Mouse (Mus musculus) spleen, postnatal 0 days (tissue): Measurements from ENCODE around the gene Ddx39b. TPM values are rescaled to one million over a fixed set of nuclear protein-coding genes. Genes with fewer than 3 reads are reported as not detected.

Source experiments
- polyA plus RNA-seq: library from polyadenylated mRNA; unstranded; fragments of >200 nt; fragmentation: Nextera tagmentation; extraction: Ambion mirVana; gene quantifications from 2 replicates; pipeline ENCODE4 v1.2.1, GENCODE M21; 2015

The Ddx39b gene
- 195 TPM in 2 replicates for polyA plus RNA-seq

GRCm38 (mm10) chr17:35241305-35242014, at the start of gene Ddx39b:
Ddx39b (plus strand) TSS chr17:35241746.

DNA sequence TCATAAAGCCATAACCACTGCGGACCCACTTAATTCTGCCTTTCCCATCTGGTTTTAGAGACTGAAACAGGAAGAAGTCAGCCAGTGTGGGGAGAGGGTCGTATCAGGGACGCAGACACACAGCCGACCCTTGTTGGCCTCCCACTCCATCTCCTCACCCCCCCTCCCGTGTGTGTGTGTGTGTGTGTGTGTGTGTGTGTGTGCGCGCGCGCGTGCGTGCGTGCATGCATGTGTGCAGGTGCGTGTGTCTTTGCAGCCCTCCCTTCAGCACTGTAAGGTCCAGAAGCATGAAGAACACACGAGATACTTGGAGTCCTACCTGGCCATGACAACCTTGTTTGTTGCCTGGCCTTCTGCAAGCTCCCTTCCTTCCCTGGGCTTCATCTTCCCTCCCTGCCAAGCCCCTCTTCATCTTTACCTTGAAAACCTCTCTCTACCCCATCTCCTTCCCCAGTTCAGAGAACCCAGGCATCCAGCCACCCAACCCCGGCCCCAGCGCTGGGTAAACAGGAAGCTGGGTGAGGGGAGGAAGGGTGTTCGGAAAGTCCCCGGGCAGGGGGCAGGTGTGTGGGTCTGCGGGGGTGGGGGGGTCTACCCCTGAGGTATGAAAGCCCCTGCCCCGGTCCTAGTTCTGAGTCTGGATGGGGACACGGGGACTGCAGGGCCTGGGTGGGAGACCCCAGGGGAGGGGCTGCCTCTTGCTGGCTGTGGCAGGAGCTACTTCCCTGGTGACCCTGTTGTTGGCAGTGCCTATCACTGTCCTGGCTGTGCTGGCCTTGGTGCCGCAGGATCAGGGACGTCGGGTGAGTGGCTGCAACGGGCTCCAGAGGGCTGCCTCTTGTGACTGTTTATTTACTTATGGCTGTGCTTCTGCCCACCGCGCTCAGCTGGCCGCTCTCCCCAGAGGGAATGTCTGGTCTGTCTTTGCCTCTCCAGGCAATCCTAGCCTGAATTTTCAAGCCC, 47.4 kb upstream of the Ddx39b start, which contains the start of gene Ltb:
Gene Ltb (plus strand): TSS at position 559 of the 963 bp plus-strand sequence.

DNA sequence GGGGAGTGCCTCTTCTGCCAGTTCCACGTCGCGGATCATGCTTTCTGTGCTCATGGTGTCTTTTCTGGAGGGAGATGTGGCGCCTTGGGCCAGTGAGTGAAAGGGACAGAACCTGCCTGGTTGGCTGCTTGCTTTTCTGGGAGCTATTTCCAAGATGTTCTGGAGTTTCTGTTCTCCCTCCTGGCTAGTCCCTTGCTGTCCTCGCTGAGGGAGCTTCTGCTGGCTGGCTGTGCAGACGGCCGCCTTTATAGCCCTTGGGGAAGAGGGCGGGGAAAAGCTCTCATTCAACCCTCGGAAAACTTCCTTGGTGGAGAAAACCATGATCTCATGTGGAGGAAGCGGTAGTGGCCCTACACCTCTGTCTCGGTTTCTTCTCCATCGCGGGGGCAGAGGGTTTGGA, 39.8 kb upstream of the Ddx39b start, which contains the start of gene Tnf:
Gene Tnf (minus strand): TSS at position 221 of the 400 bp plus-strand sequence.

GRCm38 (mm10) chr17:35204494-35205379, 36.8 kb upstream of the Ddx39b start, which contains the start of gene Lta:
Lta (minus strand) TSS chr17:35205351.

GRCm38 (mm10) chr17:35220156-35220952, 21.2 kb upstream of the Ddx39b start, which contains the start of gene Gm16181:
Gm16181 (plus strand) TSS chr17:35220834.

GRCm38 (mm10) chr17:35233114-35233980, 8.2 kb upstream of the Ddx39b start, which contains the start of gene Atp6v1g2:
Atp6v1g2 (plus strand) TSS chr17:35233660.

GRCm38 (mm10) chr17:35235614-35236389, 5.7 kb upstream of the Ddx39b start, which contains the start of gene Nfkbil1:
Nfkbil1 (minus strand) TSS chr17:35235792.

DNA sequence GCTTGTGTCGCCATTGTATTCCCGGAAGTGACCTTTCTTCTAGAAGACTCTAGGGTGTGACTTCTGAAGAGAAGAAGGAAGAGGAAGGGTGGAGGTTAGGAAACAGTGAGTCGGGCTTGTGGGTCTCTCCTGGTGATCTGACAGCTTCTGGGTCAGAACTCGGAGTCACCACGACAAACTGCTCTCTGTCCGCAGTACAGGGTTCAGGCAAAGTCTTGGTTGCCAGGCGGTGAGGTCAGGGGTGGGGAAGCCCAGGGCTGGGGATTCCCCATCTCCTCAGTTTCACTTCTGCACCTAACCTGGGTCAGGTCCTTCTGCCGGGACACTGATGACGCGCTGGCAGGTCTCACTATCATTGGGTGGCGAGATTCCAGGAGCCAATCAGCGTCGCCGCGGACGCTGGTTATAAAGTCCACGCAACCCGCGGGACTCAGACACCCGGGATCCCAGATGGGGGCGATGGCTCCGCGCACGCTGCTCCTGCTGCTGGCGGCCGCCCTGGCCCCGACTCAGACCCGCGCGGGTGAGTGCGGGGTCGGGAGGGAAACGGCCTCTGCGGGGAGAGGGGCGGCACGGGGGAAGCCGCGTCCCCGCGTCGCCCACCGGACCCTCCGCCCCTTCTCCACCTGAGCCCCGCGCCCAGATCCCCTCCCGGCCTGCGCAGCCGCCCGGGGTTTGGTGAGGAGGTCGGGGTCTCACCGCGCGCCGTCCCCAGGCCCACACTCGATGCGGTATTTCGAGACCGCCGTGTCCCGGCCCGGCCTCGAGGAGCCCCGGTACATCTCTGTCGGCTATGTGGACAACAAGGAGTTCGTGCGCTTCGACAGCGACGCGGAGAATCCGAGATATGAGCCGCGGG, 21.3 kb downstream of the Ddx39b start, which contains the start of gene H2-D1:
Gene H2-D1 (plus strand): TSS at position 67 of the 859 bp plus-strand sequence.

Other genes starting within 250 kb of the Ddx39b start
- 104 and 108 TPM in 2 replicates for gene Vars, start 240.8 kb upstream of the Ddx39b start, polyA plus RNA-seq
- 0.40 and 0.49 TPM in 2 replicates for gene Vwa7, start 225.2 kb upstream of the Ddx39b start, polyA plus RNA-seq
- 19.7 and 23.0 TPM in 2 replicates for gene Sapcd1, start 213.7 kb upstream of the Ddx39b start, polyA plus RNA-seq
- gene Msh5, start 195.0 kb upstream of the Ddx39b start, polyA plus RNA-seq: 6.9 and 8.1 TPM in 2 replicates
- gene Clic1, start 191.8 kb upstream of the Ddx39b start, polyA plus RNA-seq: 245 and 258 TPM in 2 replicates
- gene Ddah2, start 182.7 kb upstream of the Ddx39b start, polyA plus RNA-seq: 52.0 and 69.5 TPM in 2 replicates
- 0.17 TPM in 1 of 2 replicates, not detected in the other for gene Ly6g6c, start 176.4 kb upstream of the Ddx39b start, polyA plus RNA-seq
- gene Mpig6b, start 175.6 kb upstream of the Ddx39b start, polyA plus RNA-seq: 2.5 and 3.1 TPM in 2 replicates
- 0.23 and 0.47 TPM in 2 replicates for gene Ly6g6e, start 164.8 kb upstream of the Ddx39b start, polyA plus RNA-seq
- gene Ly6g6d, start 163.7 kb upstream of the Ddx39b start, polyA plus RNA-seq: 1.2 and 2.1 TPM in 2 replicates
- 1.4 and 2.2 TPM in 2 replicates for gene Ly6g6f, start 156.1 kb upstream of the Ddx39b start, polyA plus RNA-seq
- 101 and 108 TPM in 2 replicates for gene Abhd16a, start 152.5 kb upstream of the Ddx39b start, polyA plus RNA-seq
- not detected in 2 replicates for gene Ly6g5c, start 133.5 kb upstream of the Ddx39b start, polyA plus RNA-seq
- gene Ly6g5b, start 126.3 kb upstream of the Ddx39b start, polyA plus RNA-seq: 0.81 and 1.3 TPM in 2 replicates
- gene Gpank1, start 120.3 kb upstream of the Ddx39b start, polyA plus RNA-seq: 19.0 and 20.3 TPM in 2 replicates
- gene Csnk2b, start 119.7 kb upstream of the Ddx39b start, polyA plus RNA-seq: 191 and 199 TPM in 2 replicates
- gene D17H6S53E, start 115.4 kb upstream of the Ddx39b start, polyA plus RNA-seq: 6.7 and 8.1 TPM in 2 replicates
- gene Apom, start 109.7 kb upstream of the Ddx39b start, polyA plus RNA-seq: 0.17 and 0.64 TPM in 2 replicates
- 31.2 and 32.4 TPM in 2 replicates for gene Bag6, start 106.6 kb upstream of the Ddx39b start, polyA plus RNA-seq
- 85.1 and 90.0 TPM in 2 replicates for gene Prrc2a, start 76.8 kb upstream of the Ddx39b start, polyA plus RNA-seq
- gene Aif1, start 65.7 kb upstream of the Ddx39b start, polyA plus RNA-seq: 36.5 and 52.2 TPM in 2 replicates
- gene Lst1, start 53.3 kb upstream of the Ddx39b start, polyA plus RNA-seq: 93.5 and 134 TPM in 2 replicates
- gene Ltb, start 47.3 kb upstream of the Ddx39b start, polyA plus RNA-seq: 24.4 and 36.4 TPM in 2 replicates
- 1.7 and 2.2 TPM in 2 replicates for gene Tnf, start 39.7 kb upstream of the Ddx39b start, polyA plus RNA-seq
- 0.17 and 0.79 TPM in 2 replicates for gene Lta, start 36.4 kb upstream of the Ddx39b start, polyA plus RNA-seq
- 0.82 and 2.5 TPM in 2 replicates for gene Gm16181, start 20.9 kb upstream of the Ddx39b start, polyA plus RNA-seq
- 2.3 and 2.4 TPM in 2 replicates for gene Atp6v1g2, start 8.1 kb upstream of the Ddx39b start, polyA plus RNA-seq
- 7.3 and 8.5 TPM in 2 replicates for gene Nfkbil1, start 6.0 kb upstream of the Ddx39b start, polyA plus RNA-seq
- gene H2-D1, start 21.0 kb downstream of the Ddx39b start, polyA plus RNA-seq: 356 and 410 TPM in 2 replicates
- gene H2-Q1, start 78.7 kb downstream of the Ddx39b start, polyA plus RNA-seq: 0.05 TPM in 1 of 2 replicates, not detected in the other
- gene H2-Q2, start 100.5 kb downstream of the Ddx39b start, polyA plus RNA-seq: 0.10 and 0.35 TPM in 2 replicates
- 5.0 and 6.1 TPM in 2 replicates for gene H2-Q4, start 137.9 kb downstream of the Ddx39b start, polyA plus RNA-seq
- 2.0 and 2.4 TPM in 2 replicates for gene H2-Q6, start 183.1 kb downstream of the Ddx39b start, polyA plus RNA-seq
- 3.9 and 4.6 TPM in 2 replicates for gene H2-Q7, start 197.4 kb downstream of the Ddx39b start, polyA plus RNA-seq
- gene H2-Q10, start 228.3 kb downstream of the Ddx39b start, polyA plus RNA-seq: 12.6 and 15.2 TPM in 2 replicates